Mouse (Mus musculus): ENCODE measurements around the gene Tsga10. TPM values are rescaled to one million over a fixed set of nuclear protein-coding genes. Genes with fewer than 3 reads are reported as not detected.

The Tsga10 gene
- polyA plus RNA-seq, 1 experiment from 2014 or later: 14.5 TPM

DNA sequence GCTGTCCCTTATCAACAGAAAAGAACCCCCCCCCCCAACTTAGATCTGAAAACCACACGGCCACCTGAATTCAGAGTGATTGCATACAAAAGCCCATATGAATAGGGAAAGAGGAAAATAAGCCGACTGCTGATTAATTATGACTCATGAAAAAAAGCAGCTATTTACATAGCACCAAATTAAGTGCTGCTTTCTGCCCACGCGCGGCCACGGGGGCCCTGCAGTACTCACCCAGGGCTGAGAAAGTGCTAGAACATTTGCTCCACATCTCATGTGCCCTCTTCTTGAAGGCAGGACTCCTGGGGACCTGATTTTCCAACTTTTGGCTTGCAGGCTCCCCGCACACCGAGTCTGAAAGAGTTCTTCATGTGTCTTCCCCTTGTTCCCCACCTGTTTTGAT is 156.5 kb downstream of the Tsga10 start:
- Histone ChIP-seq H3K9me3 (0 out of 2 replicates have a peak, but pooled peaks cover 2% of the 10 kb centered on the region), H3K4me1 (replicated peaks) (no peaks in the 10 kb centered on the region), H3K36me3 (no peaks in the 10 kb centered on the region), H3K27ac (no peak overlapping the region), H3K27me3 (ENCODE audit: insufficient read depth, poor library complexity, severe bottlenecking) (no peaks in the 10 kb centered on the region), H3K4me3 (no peak overlapping the region)
- 88% methylated on average over 8 of the region's 8 CpGs for WGBS
- no peak for DNase-seq (ENCODE audit: low spot score)

GRCm38 (mm10) chr1:37708270-37708955 is 157.8 kb downstream of the Tsga10 start:
- H3K27ac ChIP-seq: no peak overlapping the region
- no peaks in the 10 kb centered on the region for H3K4me1 ChIP-seq (replicated peaks)
- H3K9me3 ChIP-seq: 0 out of 2 replicates have a peak, but pooled peaks cover 2% of the 10 kb centered on the region
- H3K36me3 ChIP-seq: no peaks in the 10 kb centered on the region
- no peaks in the 10 kb centered on the region for H3K27me3 ChIP-seq (ENCODE audit: insufficient read depth, poor library complexity, severe bottlenecking)
- DNase-seq (ENCODE audit: low spot score): no peak
- WGBS: 94% methylated on average over 6 of the region's 6 CpGs
- no peak overlapping the region for H3K4me3 ChIP-seq

Other genes starting within 250 kb of the Tsga10 start
- 0.91 and 1.2 TPM in 2 replicates for gene 2010300C02Rik, start 146.3 kb downstream of the Tsga10 start, polyA plus RNA-seq (2016; fragmentation: Nextera tagmentation; extraction: Ambion mirVana)
- 5.9 and 7.3 TPM in 2 replicates for gene Lipt1, start 5.3 kb upstream of the Tsga10 start, polyA plus RNA-seq (2016; fragmentation: Nextera tagmentation; extraction: Ambion mirVana)
- 19.8 and 24.2 TPM in 2 replicates for gene Mitd1, start 24.0 kb upstream of the Tsga10 start, polyA plus RNA-seq (2016; fragmentation: Nextera tagmentation; extraction: Ambion mirVana)
- gene Mrpl30, start 24.0 kb upstream of the Tsga10 start, polyA plus RNA-seq (2016; fragmentation: Nextera tagmentation; extraction: Ambion mirVana): 240 and 244 TPM in 2 replicates
- gene Lyg2, start 50.1 kb upstream of the Tsga10 start, polyA plus RNA-seq (2016; fragmentation: Nextera tagmentation; extraction: Ambion mirVana): not detected in 2 replicates
- not detected in 2 replicates for gene Lyg1, start 91.3 kb upstream of the Tsga10 start, polyA plus RNA-seq (2016; fragmentation: Nextera tagmentation; extraction: Ambion mirVana)
- gene Txndc9, start 131.5 kb upstream of the Tsga10 start, polyA plus RNA-seq (2016; fragmentation: Nextera tagmentation; extraction: Ambion mirVana): 166 and 167 TPM in 2 replicates
- gene Eif5b, start 131.6 kb upstream of the Tsga10 start, polyA plus RNA-seq (2016; fragmentation: Nextera tagmentation; extraction: Ambion mirVana): 16.4 and 25.6 TPM in 2 replicates